Mouse (Mus musculus) layer of hippocampus, adult 9-11 months (tissue): ENCODE results near the gene Ascc3.
A peak's percentile ranks its signal among the peaks of the same experiment; 100 is the strongest.

ENCODE experiments used
- DNase-seq: peaks from one replicate; pipeline ENCODE4 v3.0.0; 2022

Gene Ascc3

DNA sequence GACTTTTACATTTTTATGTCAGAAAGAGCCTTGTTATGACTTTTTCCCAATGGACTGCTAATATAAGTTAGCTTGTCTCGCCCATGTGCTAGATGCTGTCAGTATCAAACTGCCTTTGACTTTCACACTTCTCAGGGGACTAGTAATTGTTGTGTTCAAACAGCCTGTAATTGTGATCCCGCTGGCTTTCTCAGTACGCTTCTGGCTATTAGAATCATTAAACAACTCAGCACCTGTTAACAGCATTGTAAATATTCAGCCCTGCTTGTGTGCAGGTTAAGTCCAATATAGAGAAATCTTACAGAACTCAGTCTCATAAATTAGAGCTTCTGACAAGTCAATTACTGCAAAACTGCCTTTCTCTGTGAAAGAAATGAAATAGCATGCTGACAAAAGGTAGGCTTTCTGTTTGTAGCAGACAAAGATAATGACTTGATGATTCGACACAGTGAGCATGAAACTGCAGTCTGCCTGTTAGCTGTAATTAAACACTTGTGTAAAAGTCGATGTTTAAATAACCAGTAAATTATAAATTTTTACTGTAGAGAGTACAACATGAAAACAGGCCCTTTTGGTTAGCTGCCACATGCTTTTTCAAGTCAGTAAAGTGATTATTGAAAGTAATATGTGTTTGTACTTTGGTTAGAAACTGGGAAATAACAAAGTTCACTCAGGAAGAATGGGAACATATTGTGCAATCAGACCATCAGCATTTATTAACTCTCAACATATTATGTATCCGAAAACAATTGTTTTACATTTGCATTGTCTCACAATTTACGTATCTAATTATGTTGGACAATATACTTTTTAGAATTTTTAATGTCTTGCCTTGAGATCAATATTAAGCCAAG is 171.2 kb downstream of the Ascc3 start:
- no peak for DNase-seq

DNA sequence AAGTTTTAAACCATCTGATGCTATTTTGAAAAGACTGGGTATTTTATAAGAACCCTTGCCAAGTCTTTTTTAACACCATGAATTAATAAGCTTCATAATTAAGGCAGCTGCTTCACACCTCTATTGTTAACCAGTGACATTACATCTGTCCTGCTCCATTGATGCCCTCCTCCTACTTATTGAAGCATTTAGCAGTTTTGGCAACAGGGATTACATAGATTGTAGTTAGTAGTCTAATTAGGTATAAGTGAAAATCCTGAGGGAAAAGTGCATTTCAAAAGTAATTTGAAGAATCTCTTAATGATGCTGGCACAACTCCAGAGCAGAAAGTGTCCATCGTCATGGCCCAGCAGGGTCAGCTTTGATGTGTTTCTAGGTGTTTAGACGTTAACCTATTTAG is 180.3 kb downstream of the Ascc3 start:
- DNase-seq, result no peak

DNA sequence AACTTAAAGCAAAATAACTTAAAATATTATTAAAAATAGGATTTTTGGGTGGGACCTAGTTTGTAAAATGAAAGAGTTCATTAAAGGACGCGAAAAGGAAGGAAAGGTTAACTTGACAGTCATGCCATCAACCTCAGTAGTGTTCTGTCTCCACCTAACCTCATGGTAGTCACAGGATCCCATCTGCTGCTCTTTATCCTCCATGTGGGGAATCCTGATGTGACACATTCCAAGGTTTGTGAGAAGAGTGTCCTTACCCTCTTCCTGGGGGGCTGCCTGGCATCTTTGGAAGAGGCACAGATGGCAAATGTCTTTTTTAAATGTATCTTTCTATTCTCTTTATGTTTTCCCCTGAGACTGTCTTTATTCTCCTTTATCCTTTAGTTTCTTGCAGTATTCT is 181.4 kb downstream of the Ascc3 start:
- no peak for DNase-seq

DNA sequence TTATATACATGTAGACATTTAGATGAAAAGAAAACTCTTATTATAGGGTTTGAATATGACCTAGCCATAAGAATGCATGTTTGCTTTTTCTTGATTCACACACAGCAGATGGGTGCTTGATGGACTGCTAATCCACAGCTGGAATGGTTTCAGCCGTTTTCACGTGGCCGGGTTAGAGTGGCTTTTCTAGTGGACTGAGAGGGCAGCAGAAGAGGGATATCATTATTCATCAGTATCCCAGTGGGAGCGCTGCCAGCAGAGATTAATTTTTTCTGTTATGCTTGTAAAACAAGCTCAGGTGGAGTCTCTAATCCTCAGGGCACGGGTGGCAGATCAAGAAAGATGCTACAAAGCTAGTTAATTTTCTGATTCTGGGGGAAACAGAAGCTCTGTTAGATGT is 200.4 kb downstream of the Ascc3 start:
- no peak for DNase-seq

DNA sequence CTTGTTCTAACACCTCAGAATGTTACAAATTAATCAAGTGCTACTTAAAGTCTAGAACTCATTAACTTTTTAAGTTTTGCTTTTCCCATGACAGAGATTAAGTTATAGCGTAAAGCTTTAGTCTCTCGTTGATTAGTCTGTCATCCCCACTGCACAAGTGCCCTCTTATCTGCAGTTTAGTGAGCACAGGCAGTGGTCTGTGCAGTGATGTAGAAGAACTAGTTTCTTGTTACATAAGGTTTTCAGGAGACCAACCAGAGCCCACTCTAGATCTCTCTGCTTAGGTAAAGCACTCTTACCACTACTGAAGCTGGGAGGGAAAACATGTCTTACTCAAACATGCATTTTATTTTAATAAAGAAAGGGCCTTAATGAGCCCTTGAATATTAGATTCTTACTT is 209.1 kb downstream of the Ascc3 start:
- DNase-seq, result no peak

DNA sequence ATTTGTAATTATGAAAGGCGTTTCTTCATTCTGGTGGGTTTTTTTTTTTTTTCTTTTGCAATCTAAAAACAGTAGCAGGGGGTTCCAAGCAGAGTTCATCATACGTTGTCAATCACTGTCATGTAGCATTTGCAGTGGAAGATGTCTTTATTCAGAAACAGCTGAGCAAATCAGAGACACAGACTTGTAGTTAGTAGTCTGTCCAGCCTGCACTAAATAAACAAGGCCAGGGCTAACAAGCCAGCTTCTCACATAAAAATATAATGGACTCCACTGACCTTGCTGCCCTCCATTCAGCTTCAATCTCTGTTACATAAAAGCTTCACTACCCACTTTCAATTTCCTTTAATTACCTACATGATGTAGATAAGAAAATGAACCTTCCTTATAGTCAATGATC is 209.9 kb downstream of the Ascc3 start:
- no peak for DNase-seq

DNA sequence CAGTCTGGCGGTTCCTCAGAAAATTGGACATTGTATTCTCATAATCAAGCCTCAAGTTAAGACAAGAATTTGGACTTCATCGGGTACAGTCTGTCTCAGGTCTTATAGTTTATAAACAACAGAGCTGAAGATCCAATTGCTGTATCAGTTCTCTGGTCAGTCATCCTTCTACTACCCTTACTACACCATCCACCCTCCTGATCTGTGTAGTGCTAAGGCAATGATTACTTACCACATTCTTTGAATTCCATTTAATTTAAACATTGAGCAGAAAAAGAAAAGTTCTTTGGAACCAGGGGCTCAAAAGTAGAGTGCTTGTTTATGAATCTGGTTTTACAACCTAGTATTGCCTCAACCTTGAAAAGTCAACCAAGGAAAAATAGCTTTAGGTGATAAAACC is 213.7 kb downstream of the Ascc3 start:
- DNase-seq, result no peak

DNA sequence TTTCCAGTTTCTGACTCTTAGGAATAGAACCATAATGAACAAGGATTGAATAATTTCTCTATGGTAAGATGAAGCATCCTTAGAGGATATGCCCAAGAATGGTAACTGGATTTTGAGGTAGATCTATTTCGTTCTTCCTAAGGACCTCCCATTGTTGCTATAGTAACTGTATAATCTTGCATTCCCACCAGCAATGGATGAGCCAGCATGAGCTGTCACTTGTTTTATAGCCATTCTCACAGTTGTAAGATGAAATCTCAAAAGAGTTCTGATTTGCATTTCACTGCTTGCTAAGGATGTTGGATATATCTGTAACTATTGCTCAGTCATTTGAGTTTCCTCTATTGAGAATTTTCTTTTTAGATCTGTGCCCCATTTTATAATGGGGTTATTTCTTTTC is 229.9 kb downstream of the Ascc3 start:
- no peak for DNase-seq

DNA sequence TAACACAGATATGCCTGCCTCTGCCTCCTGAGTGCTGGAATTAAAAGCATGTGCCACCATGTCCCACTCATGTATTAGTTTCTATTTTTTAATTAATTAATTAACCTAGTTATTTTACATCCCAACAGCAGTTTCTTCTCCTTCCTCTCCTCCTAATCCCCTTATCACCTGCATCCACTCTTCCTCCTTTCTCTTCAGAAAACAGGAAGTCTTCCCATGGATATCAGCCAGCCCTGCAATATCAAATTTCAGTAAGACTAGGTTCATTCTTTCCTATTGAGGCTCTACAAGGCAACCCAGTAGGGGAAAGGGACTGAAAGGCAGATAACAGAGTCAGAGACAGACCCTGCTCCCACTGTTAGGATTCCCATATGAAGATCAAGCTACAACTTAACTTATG is 234.4 kb downstream of the Ascc3 start:
- no peak for DNase-seq

DNA sequence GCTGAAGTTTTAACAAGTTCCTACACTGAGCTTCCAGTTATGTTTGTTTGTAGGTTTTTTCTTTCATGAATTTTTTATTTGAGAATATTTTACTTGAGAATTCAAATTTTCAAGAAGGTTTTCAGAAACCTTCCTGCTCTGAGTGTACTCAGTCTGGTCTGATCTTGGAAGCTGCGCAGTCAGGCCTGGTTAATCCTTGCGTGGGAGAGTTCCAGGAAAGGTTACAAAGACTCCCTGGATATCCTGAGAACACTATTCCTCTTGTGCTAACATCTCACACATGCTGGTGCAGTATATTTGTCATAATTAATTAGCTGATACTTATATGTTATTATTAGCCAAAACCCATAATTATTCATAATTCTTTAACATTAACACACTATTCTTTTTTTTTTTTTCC is 242.1 kb downstream of the Ascc3 start:
- DNase-seq, result no peak

DNA sequence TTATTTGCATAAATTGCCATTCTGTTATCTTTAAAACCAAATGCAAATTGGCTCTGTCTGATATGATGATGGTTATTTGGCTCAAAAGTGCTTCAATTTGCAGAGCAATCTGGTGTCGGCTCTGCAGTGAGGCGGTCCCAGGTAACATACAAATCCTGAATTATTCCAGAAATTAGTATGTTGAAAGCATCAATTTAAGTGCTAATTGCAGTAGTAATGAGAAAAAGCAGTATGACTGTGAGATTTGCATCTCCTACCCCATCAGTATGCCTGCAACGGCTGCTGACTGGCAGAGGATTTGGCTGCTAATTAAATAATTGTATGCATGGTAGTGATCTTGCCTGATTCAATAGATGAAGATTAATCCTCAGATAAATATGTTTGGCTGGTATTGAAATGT is 250.9 kb downstream of the Ascc3 start:
- DNase-seq, result no peak

DNA sequence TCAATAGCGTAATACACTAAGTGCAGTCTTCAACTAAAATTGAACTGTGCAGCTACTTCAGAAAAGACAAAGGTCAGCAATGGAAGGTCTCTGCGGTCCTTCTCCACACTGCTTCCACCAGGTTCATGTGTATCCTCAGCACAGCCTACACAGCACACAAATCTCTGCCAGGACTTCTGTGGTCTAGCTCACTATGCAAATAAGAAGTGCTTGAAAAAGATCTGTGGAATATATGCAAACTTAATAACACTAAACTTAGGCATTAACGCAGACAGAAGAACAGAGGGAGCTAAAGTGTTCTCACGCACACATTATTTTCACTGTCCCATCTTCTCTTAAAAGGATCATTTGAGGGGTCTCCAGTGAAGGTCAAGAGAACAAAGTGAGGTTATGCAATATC is 275.7 kb downstream of the Ascc3 start:
- no peak for DNase-seq

DNA sequence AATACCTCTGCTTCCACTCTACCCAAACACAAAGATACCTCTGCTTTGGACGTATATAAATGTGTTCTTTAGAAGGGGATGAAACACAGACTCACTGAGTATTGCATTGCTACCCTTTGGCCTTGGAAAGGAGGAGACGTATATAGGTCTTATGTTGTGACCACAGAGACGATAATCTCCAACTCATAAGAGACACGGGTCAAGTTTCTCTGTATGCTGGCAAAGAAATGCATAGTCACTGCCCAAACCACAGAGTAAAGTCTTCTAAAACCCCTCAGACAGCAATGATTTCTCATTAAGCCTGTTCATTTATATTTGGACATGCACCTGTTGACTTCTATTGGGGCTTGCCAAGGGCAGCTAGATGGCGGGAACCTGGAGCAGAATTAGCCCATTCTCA is 284.5 kb downstream of the Ascc3 start:
- DNase-seq, result no peak

DNA sequence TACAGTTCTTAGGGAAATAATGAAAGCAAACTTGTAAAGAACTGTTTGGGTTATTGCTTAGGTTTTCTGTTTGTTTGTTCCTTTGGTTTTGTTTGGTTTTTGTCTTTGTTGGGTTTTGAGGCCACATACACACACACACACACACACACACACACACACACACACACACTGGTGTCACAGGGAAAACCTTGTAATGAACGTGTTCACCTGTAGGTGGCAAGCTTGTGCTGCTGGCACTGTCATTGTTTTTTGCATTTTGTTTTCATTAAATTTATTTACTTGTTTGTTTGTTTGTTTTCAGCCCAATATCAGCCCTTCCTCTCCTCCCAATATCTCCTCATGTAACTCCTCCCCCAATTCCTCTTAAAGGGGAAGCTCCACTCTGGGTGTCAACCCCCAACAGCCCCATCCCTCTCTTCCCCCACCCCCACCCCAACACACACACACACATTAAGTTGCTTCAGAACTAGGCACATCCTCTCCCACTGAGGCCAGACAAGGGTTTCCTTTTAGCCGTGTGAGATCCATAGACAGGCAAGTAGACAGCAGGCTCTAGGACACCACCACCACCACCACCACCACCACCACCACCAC is 289.1 kb downstream of the Ascc3 start:
- DNase-seq, result no peak

DNA sequence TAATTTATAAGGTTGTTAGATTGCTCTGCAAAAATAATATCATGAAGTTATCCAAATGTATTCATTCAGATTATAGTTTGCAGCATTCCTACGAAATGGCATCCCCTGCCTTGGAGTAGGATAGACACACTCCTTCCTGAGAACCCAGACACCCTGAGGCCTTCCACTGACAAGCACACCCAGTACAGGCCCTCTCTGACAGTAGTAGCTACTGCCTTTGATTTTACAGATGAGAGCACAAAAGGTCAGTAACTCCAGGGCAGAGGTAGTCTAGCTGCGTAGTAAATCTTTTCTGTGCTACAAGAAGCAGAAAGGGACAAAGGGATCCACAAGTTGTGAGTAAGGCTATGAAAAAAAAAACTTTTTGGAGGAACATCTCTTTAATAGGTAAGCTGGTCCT is 289.9 kb downstream of the Ascc3 start:
- DNase-seq, result no peak

DNA sequence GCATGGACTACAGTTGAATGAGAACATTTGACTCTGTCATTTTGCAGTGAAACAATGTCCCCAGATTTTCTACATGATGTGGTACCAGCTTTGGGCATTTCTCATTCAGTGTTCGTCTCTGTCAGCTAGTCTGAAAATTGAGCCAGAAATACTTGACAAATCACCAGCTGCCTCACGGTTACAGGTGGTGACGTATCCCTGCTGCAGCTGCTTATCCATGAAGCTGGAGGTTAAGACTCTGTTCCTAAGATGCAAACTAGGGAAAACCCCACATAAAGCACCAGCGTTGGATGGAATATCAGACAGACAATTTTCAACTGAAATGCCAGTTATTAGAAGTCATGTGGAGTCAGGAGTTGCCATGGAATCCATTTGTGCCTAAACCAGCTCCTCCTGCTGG is 293.8 kb downstream of the Ascc3 start:
- DNase-seq, result no peak

DNA sequence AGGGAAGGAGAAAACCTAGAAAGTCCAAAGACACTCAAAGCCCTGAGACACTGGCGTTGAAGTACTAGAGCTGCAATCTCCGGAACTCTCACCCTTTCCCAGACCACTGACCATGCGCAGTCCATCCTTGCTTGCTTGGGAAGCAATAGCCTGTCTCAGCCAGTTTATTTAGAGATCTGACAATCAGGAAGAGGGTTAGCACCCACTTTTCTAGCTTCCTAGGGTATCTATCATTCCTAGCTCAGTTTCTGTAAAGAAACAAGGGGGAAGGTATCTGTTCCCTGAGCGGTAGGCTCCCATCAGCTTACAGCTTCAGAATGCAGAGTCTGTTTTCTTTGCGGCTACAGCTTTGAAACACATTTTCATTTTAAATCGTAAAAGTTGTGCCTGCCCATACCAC is 298.2 kb downstream of the Ascc3 start:
- no peak for DNase-seq

DNA sequence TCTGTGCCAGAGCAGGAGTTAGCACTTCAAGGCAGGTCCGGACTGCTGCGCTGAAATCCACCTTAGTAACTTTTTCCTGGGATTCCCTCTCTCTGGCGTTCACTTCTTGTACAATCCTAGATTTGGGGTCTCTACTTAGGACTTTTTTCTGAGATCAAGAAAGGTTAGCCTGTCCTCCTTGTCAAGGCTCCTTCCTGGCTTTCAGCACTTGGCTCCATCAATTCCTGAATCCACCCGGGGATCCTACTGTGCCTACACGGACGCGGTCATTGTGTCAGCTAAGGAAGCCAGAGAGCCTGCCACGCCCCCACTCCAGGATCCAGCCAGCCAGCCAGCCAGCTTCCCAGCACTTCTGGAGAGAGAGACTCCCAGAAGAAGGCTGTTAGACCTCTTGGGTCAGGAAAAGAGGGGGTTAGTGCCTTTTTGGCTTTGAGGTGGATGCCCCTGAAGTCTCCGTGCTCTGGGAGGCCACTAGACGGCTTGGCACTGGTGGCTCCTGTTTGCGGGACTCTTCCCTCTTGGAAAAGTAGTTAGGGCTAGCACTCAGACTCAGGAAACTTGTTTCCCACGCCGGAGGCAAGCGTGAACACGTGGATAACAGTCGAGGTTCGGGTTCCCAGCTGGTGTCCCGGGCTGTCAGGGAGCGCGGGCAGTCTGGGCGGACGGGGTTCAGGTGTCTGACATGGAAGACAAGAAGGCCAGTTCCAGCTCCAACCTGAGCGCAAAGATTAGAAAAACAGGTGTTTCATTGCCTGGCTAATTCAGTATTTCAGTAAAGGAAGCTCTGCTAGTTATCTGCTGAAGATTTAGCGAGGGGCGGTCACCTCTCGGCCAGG is 299.6 kb downstream of the Ascc3 start:
- no peak for DNase-seq

DNA sequence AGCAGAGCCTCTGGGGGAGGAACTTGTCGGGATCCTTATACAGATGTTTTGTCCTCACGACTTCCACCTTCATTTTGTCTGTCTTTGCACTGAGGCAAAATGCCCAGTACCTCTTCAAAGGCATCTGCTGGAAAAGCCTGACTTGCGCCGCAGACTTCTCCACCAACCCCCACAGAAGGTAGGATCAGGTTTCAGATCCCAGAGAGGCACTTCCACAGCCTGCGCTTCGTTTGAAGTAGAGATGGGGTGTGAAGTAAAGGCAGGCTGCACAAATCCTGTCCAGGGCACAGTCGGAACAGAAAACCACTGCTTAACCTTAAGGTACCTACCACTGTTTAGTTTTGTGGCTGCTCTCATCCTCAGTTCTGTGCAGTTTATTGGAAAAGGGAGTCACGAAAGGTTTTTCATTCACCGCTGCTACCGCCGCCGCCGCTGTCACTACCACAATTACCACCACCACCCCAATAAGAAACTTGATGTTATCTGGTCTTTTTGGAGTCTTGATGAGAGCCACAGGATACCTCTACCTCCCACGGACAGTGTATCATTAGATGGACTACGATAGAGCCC is 300.4 kb downstream of the Ascc3 start:
- DNase-seq, result no peak

DNA sequence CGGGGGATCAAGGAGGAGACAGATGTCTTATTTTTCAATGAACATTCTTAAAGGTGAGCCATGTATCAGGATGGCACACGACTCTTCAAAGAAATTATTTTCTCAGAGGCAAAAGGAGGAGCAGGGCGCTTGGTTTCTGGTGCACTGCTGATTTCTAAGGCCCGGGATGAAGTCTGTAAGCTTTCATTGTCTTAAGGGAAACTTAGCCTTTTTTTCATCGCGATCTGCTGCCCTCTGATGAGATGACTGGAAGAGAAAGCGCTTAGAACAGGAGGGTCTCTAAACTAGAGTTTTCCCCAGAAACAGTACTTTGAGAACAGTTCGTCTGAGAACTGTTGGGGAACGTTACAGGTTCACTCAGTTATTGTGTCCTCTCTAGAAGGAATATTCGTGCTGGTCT is 301.1 kb downstream of the Ascc3 start:
- DNase-seq, result no peak

DNA sequence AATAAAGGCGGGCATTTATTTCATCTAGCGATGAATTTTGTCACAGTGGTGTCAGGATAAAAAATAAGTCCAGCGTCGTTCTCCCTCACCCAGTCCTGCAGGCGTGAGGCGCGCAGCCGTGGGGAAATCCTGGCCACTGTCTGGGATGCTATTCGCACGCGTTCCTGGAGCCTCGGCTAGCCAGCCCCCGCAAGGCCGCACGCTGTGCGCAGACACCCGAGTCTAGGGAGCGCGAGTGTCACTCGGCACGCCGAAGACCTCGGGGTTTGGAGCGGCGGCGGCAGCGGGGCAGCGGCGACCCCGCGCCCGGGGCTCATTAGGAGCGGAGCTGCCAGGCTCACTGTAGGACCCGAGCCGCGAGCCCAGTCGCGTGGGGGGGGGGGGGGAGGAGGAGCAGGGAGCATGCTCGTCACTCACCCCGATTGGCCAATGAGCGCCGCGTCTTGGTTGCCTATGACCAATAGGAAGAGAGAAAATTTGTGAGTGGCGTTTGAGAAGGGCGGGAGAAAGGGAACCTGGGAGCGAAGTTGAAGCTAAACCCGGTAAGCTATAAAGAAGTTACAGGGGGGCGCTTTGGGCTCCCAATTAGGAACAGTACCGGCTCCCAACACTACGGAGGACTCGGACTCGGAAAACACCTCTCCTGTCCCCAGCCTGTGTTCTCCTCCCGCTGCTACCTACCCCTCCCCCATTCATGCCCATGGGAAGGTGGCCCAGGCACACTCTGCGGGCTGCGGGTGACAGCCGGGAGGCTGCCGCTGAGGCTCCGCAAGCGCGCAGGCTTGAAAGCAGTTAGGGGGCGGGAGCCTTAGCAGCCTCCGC is 301.9 kb downstream of the Ascc3 start, which contains the start of gene Sim1:
Sim1 (plus strand) TSS at position 585 of the 822 bp plus-strand sequence.
- peak; percentile 33 for DNase-seq

DNA sequence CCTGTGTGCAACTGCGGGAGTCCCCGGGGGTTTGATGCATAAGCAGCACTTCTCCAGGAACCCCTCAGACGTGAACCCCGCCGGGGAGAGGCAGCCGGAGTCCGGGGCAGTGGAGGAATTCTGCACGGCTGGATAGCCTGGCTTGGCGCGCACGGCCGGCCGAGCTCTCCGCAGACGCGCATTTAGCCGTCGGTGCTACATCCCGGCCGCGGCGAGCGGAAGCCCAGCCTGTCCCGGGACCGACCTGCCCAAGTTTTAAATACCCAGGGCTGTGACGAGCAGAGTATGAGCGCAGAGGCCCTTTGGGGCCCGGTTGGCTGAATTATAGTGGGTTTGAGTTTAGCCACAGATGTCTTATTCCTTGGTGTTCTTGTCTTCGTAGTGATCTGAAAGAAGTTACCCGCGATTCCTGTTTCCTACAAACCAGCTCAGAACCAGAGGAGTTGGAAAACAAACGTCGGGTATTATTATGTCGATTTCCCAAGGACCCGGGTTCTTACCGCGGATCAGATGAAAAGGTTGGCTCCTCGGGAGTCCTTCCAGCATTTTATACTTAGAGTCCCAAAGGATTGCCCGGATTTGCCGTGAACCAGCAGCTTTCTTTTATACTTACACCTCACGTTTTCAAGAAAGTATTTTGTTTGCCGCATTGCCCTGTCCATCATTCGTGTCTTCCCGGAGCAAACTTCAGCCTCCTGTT is 302.8 kb downstream of the Ascc3 start:
- DNase-seq, result no peak
